Mouse (Mus musculus) left cerebral cortex, postnatal 25 days (tissue): ENCODE results near the gene Dll3. TPM values are rescaled to one million over a fixed set of nuclear protein-coding genes. Genes with fewer than 3 reads are reported as not detected.

ENCODE experiments used
- DNase-seq, 2 experiments: peaks; one replicate each; pipeline ENCODE4 v3.0.0; 2022; ENCODE audit warnings: low spot score in 2 of 2, mixed read lengths in 1 of 2
- intact Hi-C: fragments of 180-260 bp; cut with DNase I; formaldehyde crosslinking; loops from one replicate; pipeline ENCODE4 v1.15.1; 2025
- total RNA-seq, 2 experiments: library from RNA; stranded (reverse); gene quantifications; 2 replicates each; pipeline ENCODE4 v1.2.3; 2021

The Dll3 gene
- total RNA-seq, result 1 to 10 TPM; 1.4 to 2.0 TPM

DNA sequence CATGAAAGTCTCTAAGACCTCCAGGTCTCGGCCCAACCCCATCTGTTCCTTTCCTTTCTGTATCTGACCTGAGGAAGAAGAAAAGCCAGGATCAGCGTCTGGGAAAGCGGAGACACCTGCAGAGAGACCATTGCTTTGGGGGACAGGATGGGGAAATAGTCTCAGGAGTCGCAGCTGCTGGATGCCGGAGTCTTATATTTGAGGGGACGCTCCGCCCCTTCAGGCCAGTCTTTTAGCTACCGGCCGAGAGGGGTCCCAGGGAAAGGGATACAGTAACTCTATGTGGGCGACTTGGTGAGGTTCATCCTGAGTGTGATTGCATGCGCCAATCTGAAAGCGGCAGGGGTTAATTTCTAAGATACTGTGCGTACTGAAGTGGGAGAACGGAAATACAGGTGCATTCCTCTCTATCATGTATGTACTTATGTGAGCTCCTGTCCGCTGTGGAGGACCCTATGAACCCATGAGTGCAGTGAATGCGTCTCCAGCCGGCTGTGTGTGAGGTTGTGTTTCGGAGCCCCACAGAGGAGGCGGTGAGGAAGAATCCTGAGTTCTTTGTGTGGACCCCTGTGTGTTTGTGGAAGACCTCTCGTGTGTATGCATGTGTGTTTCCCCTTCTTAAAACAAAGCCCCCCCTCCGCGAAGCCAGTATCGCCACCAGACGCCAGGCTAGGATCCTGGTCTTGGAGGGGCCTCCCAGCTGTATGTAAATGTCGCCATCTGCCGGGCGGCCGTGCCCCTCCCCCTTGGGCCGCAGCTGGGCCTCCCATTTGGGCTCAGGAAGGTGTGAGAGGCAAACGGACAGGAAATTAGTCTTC lies at the start of gene Dll3:
Dll3 (minus strand) TSS at position 623 of the 818 bp plus-strand sequence.
- DNase-seq, result peak; percentile 35 to 44
- intact Hi-C loops, result no loop called here

DNA sequence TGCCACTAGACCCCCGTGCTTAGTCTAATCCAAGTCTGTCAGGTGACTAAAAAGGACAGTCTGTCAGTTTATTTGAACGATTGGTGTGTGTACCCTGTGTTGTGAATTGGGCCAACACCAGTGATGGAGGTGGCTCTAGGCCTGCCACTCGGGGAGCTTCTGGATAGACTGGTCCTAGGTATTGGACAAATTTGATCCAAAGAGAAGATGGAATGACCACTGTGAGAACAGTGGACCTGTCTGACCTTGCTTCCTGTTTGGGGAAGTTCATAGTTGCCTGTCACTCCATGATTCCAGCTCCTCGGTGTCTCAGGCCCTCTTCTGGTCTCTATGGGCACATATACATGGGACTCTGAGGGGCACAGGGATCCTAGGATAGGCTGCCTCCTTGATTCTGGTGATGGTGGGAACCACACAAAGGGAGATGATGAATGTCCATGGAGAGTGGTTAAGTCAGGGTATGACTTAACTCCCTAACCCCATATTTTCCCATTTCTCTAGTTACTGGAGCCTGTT lies 49.7 kb upstream of the Dll3 start:
- intact Hi-C loops, result loop anchor here (2.0 kb wide), 1 partner anchor 21 kb away; the partner anchor contains the start of gene Plekhg2
- no peak for DNase-seq

DNA sequence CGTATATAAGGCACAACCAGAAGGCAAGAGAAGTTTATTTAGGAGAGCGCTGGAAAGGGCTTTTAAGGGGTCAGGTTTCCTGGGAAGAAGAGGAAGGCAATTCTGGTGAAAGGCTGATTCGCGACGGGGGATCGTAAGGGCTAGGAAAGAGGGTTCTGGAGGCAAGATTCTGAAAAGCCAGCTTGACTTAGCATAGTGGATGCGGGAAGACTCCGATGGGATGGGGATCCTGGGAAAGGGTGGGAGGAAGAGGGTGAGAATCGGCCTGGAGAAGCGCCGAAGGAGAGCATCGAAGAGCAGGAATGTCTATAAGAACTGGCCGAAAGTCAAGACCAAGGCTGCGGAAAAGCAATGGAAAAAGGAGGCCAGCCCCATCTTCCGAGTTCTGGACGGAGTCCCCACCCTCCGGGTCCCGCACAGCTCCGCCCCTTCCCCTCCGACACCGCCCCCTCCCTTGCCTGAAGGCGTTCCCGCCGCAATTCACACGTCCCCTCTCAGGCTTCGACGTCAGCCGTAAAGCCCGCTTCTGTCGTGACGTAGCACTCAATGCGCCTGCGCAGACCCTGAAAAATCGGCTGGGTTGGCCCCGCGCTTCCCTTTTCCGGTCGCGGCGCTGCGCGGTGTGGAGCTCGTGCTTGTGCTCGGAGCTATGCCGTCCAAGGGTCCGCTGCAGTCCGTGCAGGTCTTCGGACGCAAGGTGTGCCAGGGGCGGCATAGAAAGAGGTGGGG lies 48.3 kb upstream of the Dll3 start, which contains the start of gene Rps16:
Rps16 (plus strand) TSS at position 498 of the 729 bp plus-strand sequence.
- DNase-seq, result peak; percentile 96 to 98
- intact Hi-C loops, result loop anchor here (2.0 kb wide), 1 partner anchor 22 kb away; the partner anchor contains the start of gene Plekhg2

DNA sequence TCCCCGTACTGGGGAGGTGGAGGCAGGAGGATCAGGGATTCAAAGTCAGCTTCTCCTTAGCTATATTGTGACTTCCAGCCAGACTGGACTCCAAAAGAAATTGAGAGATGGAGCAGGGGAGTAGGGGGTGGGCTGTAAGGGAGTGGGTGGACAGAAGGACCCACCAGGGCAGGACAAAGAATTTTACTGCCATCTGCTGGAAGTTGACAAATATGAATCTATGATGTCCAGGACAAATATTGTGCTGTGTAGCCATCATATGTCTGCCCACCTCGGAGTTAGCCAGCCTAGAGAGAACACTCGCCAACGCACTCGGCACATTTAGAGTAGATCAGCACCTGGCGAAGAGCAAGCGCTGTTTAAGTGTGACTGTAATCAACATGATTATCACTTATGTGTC lies 46.6 kb upstream of the Dll3 start:
- intact Hi-C loops, result no loop called here
- no peak for DNase-seq

- no peak for DNase-seq
- intact Hi-C loops, result no loop called here
Measured at GRCm38 (mm10) chr7:28347746-28348145, 45.7 kb upstream of the Dll3 start.

DNA sequence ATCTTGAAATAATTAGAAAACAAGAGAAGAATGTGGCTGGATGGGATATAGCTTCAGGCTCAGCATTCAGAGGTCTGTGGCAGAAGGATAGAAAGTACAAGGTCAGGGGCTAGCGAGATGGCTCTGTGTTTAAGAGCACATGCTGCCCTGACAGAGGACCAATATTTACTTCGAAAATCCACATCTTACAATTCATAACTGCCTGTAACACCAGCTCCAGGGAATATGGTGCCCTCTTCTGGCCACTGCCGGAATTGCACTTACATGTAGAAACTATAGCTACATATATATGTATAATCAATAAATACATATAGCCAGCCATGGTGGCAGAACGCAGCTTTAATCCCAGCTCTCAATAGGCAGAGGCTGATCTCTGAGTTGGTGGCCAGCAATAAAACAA lies 42.6 kb upstream of the Dll3 start:
- intact Hi-C loops, result no loop called here

DNA sequence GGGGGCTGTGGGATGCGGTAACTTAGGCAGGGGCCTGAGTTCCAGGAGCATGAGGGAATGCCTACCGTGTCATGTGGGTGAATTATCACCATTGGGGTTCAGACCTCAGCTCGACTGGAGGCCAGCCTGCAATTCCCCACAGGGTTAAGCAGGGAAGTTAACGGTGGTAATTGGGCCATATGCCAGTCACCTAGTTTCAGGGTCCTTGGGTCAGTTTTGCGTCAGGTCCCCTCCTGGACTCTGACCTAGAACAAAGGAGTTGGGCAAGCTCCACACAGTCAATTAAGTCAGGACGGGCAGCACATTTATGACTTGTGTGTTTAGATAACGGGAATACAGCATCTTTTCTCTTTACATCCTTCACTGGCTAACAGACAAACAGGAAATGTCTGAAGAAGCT lies 39.3 kb upstream of the Dll3 start:
- DNase-seq, result no peak
- intact Hi-C loops, result no loop called here

More for the DNA sequence above, 42.6 kb upstream of the Dll3 start:
- DNase-seq, result peak; percentile 40 to 66

GRCm38 (mm10) chr7:28339213-28339917 lies 37.3 kb upstream of the Dll3 start:
- DNase-seq, result peak in 1 of 2 experiments; percentile 16
- intact Hi-C loops, result no loop called here

GRCm38 (mm10) chr7:28338108-28338998 lies 36.3 kb upstream of the Dll3 start, which contains the start of gene Supt5:
TSS of gene Supt5 (minus strand) at chr7:28338746.
- DNase-seq, result peak; percentile 98
- intact Hi-C loops, result no loop called here

DNA sequence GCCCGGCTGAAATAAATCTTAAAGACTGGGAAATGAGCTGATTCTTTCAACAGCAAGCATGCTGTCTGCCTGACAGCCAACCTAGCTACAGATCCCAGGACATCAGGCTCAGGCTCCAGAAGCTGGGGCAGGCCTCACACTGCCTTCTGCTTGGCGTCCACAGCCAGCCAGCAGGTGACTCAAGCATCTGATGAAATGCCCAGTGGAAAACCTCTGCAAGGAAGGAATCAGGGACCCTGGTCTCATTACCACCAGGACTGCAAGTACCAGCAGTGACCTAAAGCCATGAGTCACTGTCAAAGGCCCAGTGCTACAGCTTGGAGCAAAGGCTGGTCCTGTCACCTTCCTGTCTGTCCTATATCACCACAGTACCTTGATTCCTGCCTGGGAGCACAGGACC lies 33.4 kb upstream of the Dll3 start:
- no peak for DNase-seq
- intact Hi-C loops, result no loop called here

GRCm38 (mm10) chr7:28334534-28334933 lies 32.5 kb upstream of the Dll3 start:
- intact Hi-C loops, result no loop called here
- no peak for DNase-seq

DNA sequence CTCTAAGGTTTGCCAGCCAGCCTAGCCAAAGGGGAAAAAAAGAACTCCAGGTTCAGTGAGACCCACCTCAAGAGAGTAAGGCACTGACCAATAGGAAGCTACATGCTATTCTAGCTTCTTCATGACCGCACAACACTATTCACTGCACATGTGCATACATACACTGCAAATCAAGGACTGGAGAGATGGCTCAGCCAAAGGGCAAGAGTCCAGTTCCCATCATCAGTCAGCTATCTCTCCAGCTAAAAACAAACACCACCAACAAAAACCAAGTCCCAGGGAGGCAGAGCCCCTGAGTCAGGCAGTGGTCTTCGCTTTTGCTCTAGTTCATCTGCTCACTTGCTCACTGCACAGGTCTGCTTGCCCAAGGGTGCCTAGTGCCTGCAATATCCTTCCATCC lies 26.2 kb upstream of the Dll3 start:
- no peak for DNase-seq

DNA sequence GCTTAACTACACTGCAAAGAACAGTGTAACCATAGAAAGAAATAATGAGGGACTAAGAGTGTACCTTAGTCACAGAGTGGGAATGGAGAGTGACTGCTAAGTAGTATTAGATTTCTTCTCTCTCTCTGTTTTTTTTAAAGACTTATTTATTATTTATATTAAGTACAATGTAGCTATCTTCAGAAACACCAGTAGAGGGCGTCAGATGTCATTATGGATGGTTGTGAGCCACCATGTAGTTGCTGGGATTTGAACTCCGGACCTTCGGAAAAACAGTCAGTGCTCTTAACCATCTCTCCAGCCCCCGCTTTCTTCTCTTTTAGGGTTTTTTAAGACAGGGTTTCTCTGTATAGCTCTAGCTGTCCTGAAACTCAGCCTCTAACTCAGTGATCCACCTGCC lies 24.4 kb upstream of the Dll3 start:
- DNase-seq, result no peak
- intact Hi-C loops, result no loop called here

More for the DNA sequence above, 26.2 kb upstream of the Dll3 start:
- intact Hi-C loops, result no loop called here

DNA sequence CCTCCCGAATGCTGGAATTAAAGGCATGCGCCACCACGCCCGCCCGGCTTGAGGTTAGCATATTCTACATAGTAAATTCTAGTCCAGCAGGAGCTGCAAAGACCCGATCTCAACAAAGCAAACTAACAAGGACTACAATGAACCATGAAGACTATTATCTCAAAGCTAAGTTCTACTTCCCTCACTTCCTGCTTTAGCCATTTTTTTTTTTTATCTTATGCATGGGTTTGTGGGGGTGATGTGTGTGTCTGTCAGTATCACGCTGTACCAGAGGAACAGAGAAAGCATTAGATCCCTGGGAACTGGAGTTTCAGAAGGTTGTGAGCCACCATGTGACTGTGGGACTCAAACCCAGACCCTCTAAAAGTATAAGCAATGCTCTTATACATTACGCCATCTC lies 23.3 kb upstream of the Dll3 start:
- intact Hi-C loops, result no loop called here
- DNase-seq, result no peak

DNA sequence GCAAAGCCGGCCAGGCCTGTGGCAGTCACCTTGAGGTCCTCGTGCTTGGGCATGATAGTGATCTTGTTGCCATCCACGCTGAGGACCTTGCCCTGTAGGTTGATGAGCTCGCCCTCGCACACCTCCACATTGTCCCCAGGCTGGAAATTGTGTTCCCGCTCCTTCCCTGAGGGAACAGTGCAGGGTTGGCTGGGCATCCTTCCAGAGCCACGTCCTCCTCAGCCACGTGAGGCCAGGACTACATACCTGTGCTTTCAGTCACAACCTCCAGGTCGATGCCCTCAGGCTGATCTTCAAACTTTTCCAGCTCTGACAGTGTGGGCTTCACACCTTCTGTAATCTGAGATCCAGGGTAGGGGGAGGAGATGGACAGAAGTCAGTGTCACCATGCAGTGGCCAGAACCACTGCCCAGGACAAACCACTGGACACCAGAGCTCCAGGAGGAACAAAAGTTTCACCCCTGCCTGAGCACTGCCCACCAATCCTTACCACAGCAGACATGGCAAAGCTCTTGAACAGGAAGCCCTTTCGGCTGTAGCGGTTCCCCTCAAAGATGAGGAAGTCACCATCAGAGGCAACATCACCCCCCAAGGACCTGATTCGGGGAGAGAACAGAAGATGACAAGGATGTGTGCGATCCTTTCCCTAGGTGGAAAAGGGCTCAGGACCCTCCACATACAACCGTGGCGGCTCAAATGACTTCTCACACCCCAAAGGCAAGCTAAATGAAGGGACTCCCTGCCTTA lies 20.1 kb upstream of the Dll3 start:
- DNase-seq, result no peak
- intact Hi-C loops, result no loop called here

DNA sequence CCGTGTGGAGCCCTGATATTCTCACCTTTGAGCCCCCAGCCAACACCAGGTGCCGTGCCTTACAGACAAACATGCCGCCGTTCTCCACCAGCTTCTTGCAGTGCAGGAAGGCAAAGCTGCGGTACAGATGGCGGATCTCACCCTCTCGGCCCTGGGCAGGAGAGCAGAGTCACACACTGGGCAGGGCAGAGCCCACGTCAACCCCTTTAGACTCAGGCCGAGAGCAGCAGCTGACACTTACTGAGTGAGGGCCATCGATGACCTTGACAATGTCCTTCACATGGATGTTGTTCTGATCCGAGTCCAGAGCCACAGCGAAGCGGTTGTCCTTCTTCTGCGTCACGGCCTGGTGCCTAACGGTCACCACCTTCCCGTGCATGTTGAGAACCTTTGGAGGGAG lies 16.7 kb upstream of the Dll3 start:
- intact Hi-C loops, result no loop called here
- DNase-seq, result no peak

- DNase-seq, result no peak
- intact Hi-C loops, result no loop called here
Measured at GRCm38 (mm10) chr7:28318036-28318435, 16.0 kb upstream of the Dll3 start.

DNA sequence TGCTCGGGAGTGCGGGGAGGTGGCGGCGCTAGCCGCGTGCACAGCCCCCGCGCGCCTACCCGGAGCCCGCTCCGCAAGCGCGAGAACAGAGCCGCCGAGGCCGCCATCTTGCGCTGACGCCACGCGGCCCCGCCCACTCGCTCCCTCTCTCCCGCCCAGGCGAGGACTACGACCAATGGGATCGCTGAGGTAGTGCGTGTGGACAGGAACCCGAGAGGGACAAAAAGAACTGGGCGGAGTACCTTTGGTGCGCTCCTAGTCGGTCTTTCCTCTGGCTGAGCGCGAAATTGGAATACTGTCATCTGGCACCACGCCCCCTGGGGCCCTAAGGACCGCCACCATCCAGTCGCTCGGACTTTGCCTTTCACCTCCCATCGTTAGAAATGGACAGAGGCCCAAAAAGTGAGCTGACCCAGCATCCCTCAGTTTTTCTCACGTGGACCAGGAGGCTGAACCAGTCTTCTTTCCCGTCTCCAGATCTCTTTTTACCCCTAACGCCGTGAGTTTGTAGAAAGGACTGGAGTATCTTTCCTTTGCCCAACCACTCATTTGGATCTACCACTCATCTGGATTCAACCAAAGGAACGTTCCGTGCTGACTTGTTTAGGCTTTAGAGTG lies 10.0 kb upstream of the Dll3 start, which contains the start of gene Timm50:
Timm50 (minus strand) TSS at position 147 of the 618 bp plus-strand sequence.
- intact Hi-C loops, result loop anchor here (1.0 to 5.0 kb wide), 2 partner anchors 45 to 75 kb away; partner anchors contain the start of gene Eid2
- peak; percentile 99 for DNase-seq
